Mouse (Mus musculus) embryonic facial prominence, embryonic 10.5 days (tissue): ENCODE measurements around the gene Sh3gl2. TPM values are rescaled to one million over a fixed set of nuclear protein-coding genes. Genes with fewer than 3 reads are reported as not detected.

Experiments used
- DNase-seq: peaks from one replicate; pipeline ENCODE4 v3.0.0-alpha.2; 2017; ENCODE audit warnings: low spot score
- H3K27ac ChIP-seq: fragments of 300-500 bp; sonication (generic); replicated peaks from 2 replicates; pipeline ENCODE4 v1.5.1; 2016; ENCODE audit warnings: mild to moderate bottlenecking
- H3K27me3 ChIP-seq: fragments of 300-500 bp; sonication (generic); replicated peaks from 2 replicates; pipeline ENCODE4 v1.6.1; 2016; ENCODE audit warnings: low read depth, mild to moderate bottlenecking; ENCODE audit not compliant: poor library complexity, severe bottlenecking
- H3K36me3 ChIP-seq: fragments of 300-500 bp; sonication (generic); replicated peaks from 2 replicates; pipeline ENCODE4 v1.6.1; 2016; ENCODE audit warnings: mild to moderate bottlenecking, moderate library complexity
- H3K4me1 ChIP-seq: fragments of 300-500 bp; sonication (generic); 2 replicates; pipeline ENCODE4 v1.6.1; 2016
- H3K4me3 ChIP-seq: fragments of 300-500 bp; sonication (generic); 2 replicates; pipeline ENCODE4 v1.5.1; 2016; ENCODE audit warnings: mild to moderate bottlenecking, moderate library complexity
- H3K9me3 ChIP-seq: fragments of 300-500 bp; sonication (generic); 2 replicates; pipeline ENCODE4 v1.6.1; 2016; ENCODE audit warnings: mild to moderate bottlenecking
- WGBS: fragments of 180-500 bp; shearing (Covaris S2); methylation state at CpG from one replicate; pipeline ENCODE4 v1.1.7; 2016; 5-methylcytosine and 5-hydroxymethylcytosine counted together
- polyA plus RNA-seq: library from polyadenylated mRNA; unstranded; fragments of >200 nt; fragmentation: Nextera tagmentation; extraction: Ambion mirVana; gene quantifications from 2 replicates; pipeline ENCODE4 v1.2.1, GENCODE M21; 2016

The Sh3gl2 gene
- polyA plus RNA-seq, 1 experiment from 2014 or later = 3.0 TPM

- Histone ChIP-seq H3K9me3 (no peaks in the 10 kb centered on the region), H3K27ac (no peak overlapping the region), H3K4me1 (no peaks in the 10 kb centered on the region), H3K4me3 (no peak overlapping the region), H3K36me3 (no peaks in the 10 kb centered on the region), H3K27me3 (no peaks in the 10 kb centered on the region)
- 82% methylated on average over 3 of the region's 3 CpGs for WGBS
- no peak for DNase-seq
Measured at GRCm38 (mm10) chr4:85613331-85613730, 408.4 kb downstream of the Sh3gl2 start.

- WGBS = 90% methylated on average over 5 of the region's 5 CpGs
- Histone ChIP-seq H3K4me1 (no peaks in the 10 kb centered on the region), H3K36me3 (no peaks in the 10 kb centered on the region), H3K4me3 (no peak overlapping the region), H3K27me3 (no peaks in the 10 kb centered on the region), H3K9me3 (no peaks in the 10 kb centered on the region), H3K27ac (no peak overlapping the region)
- DNase-seq = no peak
Measured at GRCm38 (mm10) chr4:85618746-85619145, 413.8 kb downstream of the Sh3gl2 start.

- DNase-seq = no peak
- no peaks in the 10 kb centered on the region for H3K36me3 ChIP-seq
- no peaks in the 10 kb centered on the region for H3K27me3 ChIP-seq
- WGBS = 82% methylated on average over 3 of the region's 3 CpGs
- no peaks in the 10 kb centered on the region for H3K9me3 ChIP-seq
- H3K27ac ChIP-seq = no peak overlapping the region
- H3K4me1 ChIP-seq = no peaks in the 10 kb centered on the region
- H3K4me3 ChIP-seq = no peak overlapping the region
Measured at GRCm38 (mm10) chr4:85619261-85619660, 414.3 kb downstream of the Sh3gl2 start.

- Histone ChIP-seq H3K27ac (no peak overlapping the region), H3K27me3 (no peaks in the 10 kb centered on the region), H3K36me3 (no peaks in the 10 kb centered on the region), H3K4me1 (no peaks in the 10 kb centered on the region), H3K9me3 (no peaks in the 10 kb centered on the region), H3K4me3 (no peak overlapping the region)
- no peak for DNase-seq
- WGBS = 88% methylated on average over 7 of the region's 7 CpGs
Measured at GRCm38 (mm10) chr4:85629381-85629780, 424.5 kb downstream of the Sh3gl2 start.

GRCm38 (mm10) chr4:85669271-85669670, 464.3 kb downstream of the Sh3gl2 start:
- Histone ChIP-seq H3K4me3 (no peak overlapping the region), H3K9me3 (no peaks in the 10 kb centered on the region), H3K4me1 (peaks cover 4% of the 10 kb centered on the region), H3K36me3 (no peaks in the 10 kb centered on the region), H3K27ac (no peak overlapping the region), H3K27me3 (no peaks in the 10 kb centered on the region)
- no peak for DNase-seq
- 91% methylated on average over 5 of the region's 5 CpGs for WGBS

GRCm38 (mm10) chr4:85669735-85670134, 464.8 kb downstream of the Sh3gl2 start:
- H3K27me3 ChIP-seq = no peaks in the 10 kb centered on the region
- no peak for DNase-seq
- WGBS = 81% methylated on average over 1 of the region's 1 CpGs
- H3K27ac ChIP-seq = no peak overlapping the region
- H3K36me3 ChIP-seq = no peaks in the 10 kb centered on the region
- H3K9me3 ChIP-seq = no peaks in the 10 kb centered on the region
- H3K4me1 ChIP-seq = peaks cover 4% of the 10 kb centered on the region
- H3K4me3 ChIP-seq = no peak overlapping the region

GRCm38 (mm10) chr4:85672290-85672689, 467.4 kb downstream of the Sh3gl2 start:
- Histone ChIP-seq H3K4me1 (peaks cover 4% of the 10 kb centered on the region), H3K27ac (no peak overlapping the region), H3K9me3 (no peaks in the 10 kb centered on the region), H3K36me3 (no peaks in the 10 kb centered on the region), H3K4me3 (no peak overlapping the region), H3K27me3 (no peaks in the 10 kb centered on the region)
- WGBS = 36% methylated on average over 4 of the region's 4 CpGs
- no peak for DNase-seq

GRCm38 (mm10) chr4:85677621-85678020, 472.7 kb downstream of the Sh3gl2 start:
- no peak for DNase-seq
- no peaks in the 10 kb centered on the region for H3K27me3 ChIP-seq

GRCm38 (mm10) chr4:85686160-85686559, 481.2 kb downstream of the Sh3gl2 start:
- no peaks in the 10 kb centered on the region for H3K4me1 ChIP-seq
- no peaks in the 10 kb centered on the region for H3K9me3 ChIP-seq
- no peaks in the 10 kb centered on the region for H3K36me3 ChIP-seq
- no peak for DNase-seq
- no peaks in the 10 kb centered on the region for H3K27me3 ChIP-seq
- no peak overlapping the region for H3K27ac ChIP-seq
- 77% methylated on average over 4 of the region's 4 CpGs for WGBS
- no peak overlapping the region for H3K4me3 ChIP-seq

More at GRCm38 (mm10) chr4:85677621-85678020, 472.7 kb downstream of the Sh3gl2 start:
- Histone ChIP-seq H3K36me3 (no peaks in the 10 kb centered on the region), H3K4me1 (no peaks in the 10 kb centered on the region), H3K9me3 (no peaks in the 10 kb centered on the region), H3K4me3 (no peak overlapping the region), H3K27ac (no peak overlapping the region)
- WGBS = 55% methylated on average over 1 of the region's 1 CpGs
